Mouse (Mus musculus): ENCODE measurements around the gene Spcs1.

Gene Spcs1

GRCm38 (mm10) chr14:31001307-31002205, at the start of gene Spcs1, which contains the start of gene Glt8d1:
Spcs1 (minus strand) TSS chr14:31001672.
Glt8d1 (plus strand) TSS chr14:31001400.
- DNase-seq: peak; percentile 91

- no peak for DNase-seq
Observed at GRCm38 (mm10) chr14:31045817-31046216, 44.3 kb upstream of the Spcs1 start.

DNA sequence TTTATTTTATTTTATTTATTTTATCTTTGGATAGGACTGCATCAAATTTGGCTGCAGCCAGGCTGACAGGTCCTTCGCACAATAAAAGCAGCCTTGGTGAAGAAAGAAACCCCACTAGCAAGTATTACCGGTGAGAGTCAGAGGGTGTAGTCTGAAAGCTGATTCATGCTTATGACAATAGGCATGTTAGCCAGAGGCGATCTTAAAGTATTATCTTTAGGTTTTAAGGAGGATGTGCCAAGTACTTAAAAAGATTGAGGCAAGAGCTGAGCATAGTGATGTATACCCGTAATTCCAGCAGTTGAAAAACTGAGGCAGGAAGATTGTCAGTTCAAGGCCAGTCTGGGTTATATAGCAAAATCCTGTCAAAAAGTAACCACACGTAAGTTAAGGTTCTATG, 43.8 kb upstream of the Spcs1 start:
- no peak for DNase-seq

GRCm38 (mm10) chr14:31025785-31026184, 24.3 kb upstream of the Spcs1 start:
- peak; percentile 51 for DNase-seq

- no peak for DNase-seq
Observed at GRCm38 (mm10) chr14:31022579-31022978, 21.1 kb upstream of the Spcs1 start.

DNA sequence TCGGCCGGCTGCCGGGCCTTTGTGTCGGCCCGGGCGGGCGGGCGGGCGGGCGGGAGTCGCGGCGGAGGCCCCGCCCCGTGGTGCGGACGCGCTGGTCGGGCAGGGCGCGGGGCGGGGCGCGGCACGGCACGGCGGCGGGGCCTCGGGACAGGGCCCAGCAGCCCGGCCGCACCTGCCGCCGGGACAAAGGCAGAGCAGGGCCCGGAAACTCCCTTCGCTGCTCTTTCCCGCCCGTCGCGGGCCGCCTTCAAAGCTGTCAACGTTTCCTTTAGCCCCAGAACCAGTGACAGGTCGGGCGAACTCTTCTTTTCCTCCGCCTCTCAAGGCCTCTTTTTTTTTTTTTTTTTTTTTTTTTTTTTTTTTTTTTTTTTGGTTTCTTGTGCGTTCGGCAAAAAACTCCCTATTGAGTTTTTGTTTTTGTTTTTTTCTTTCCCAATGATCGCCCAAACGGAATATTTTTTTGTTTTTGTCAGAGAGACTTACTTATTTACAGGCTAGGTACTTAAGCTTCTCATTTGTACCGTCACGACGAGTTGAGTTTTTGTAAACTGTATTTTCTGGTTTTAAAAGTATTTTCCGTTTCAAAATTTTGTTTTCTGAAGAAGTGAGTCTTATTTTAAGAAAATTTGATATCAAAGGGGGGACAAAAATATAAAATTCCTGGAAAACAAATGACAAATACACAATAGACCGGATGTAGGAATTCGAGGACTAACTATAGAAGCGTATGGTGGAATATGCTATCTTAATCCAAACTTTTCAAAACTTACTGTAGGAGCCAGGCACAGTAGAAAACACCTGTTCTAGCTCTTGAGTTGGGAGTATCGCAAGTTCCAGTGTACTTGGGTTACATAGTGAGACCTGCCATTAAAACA, 18.1 kb upstream of the Spcs1 start:
- DNase-seq: peak; percentile 87

GRCm38 (mm10) chr14:31018860-31019291, 17.4 kb upstream of the Spcs1 start, which contains the start of the genes Pbrm1 and Gnl3:
Pbrm1 (plus strand) TSS chr14:31019138.
Gnl3 (minus strand) TSS chr14:31019152.
- DNase-seq: peak; percentile 98

DNA sequence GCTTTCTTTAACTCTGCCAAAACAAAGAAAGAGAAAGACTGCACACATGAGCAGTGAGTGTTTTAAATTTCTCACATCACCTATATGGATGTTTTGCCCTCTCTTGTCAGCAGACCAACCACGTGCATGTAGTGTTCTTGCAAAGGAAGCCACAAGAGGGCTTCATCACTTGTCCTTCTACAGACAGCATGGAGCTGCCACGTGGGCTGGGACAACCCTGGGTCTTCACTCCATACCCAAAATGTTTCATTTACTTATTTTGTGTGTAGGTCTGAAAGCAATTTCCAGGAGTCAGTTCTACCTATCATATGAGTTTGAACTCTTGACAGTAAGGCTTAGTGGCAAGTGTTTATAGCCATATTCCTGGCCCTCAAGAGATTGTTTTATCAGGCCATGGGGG, 16.4 kb upstream of the Spcs1 start:
- peak; percentile 37 for DNase-seq

DNA sequence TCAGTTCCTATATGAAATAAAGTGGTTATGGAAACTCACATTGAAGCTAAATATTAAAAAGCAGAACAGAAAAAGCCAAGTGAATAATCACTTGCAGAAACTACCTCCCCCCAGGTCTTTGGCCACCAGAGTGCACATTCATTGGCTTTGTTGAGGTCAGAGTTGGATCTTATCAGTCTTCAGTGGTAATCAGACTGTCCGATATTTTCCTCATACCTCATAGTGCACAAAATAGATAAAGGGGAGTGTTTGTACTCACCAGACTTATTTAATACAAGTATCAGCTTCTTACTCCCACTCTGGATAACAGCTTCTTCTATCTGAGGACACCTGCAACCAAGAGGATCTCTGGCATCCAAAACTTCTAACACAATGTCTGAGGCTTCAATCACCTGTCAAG, 14.6 kb upstream of the Spcs1 start:
- DNase-seq: no peak

GRCm38 (mm10) chr14:31013928-31014327, 12.5 kb upstream of the Spcs1 start:
- no peak for DNase-seq

- no peak for DNase-seq
Observed at GRCm38 (mm10) chr14:31011588-31011987, 10.1 kb upstream of the Spcs1 start.

GRCm38 (mm10) chr14:31006779-31007178, 5.3 kb upstream of the Spcs1 start:
- no peak for DNase-seq

DNA sequence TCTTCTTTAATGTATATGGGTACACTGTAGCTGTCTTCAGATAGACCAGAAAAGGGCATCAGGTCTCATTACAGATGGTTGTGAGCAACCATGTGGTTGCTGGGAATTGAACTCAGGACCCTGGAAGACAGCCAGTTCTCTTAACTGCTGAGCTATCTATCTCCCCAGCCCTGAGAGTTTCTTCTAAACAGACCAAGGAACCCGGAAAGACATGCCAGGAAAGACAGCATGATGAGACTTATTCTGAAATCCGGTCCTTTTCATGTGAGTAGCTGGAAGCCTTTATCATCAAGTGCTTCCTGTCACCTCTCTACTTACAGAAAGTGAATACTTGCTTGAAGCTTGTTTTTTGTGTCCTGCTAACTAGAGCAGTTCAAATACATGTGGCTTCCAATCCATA, 3.1 kb upstream of the Spcs1 start:
- no peak for DNase-seq

GRCm38 (mm10) chr14:31000816-31001306, 611 bp downstream of the Spcs1 start:
- no peak for DNase-seq

DNA sequence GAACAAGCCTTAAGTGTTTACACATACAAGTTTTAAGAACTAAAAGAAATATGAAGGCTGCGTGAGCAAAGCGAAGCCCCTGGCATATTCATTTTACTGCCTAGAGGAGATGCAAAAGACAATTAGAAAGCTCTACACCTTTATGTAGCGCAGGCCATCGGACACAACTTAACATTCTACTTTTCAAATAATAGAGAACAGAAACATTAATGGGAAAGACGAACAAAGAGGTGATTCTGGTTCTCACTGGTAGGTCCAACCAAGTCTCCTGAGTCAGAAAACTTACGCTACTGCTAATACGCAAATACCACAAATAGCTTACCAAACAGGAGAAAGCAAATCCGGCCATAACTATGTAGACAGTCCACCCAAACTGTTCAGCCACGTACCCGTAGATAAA, 1.1 kb downstream of the Spcs1 start:
- no peak for DNase-seq

GRCm38 (mm10) chr14:30996417-30996816, 5.1 kb downstream of the Spcs1 start:
- DNase-seq: no peak

DNA sequence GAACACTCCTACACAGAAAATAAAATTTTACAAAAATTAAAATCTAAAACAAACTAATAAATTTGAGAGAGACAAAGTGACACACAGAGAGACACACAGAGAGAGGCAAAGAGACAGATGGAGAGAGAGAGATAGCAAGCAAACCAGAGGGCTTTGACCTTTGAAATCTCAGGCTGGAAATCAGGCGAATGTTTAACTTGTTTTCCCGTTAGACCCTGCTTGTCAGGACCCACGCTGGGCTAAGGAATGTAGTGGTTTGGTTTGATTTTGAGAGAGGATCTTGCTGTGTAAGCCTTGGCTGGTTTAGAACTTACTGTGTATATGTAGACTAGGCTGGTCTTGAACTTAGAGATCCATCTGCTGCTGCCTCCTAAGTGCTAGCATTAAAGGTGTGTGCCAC, 25.2 kb downstream of the Spcs1 start:
- no peak for DNase-seq

GRCm38 (mm10) chr14:30974204-30974603, 27.3 kb downstream of the Spcs1 start:
- DNase-seq: no peak

- no peak for DNase-seq
Observed at GRCm38 (mm10) chr14:30960366-30960765, 41.1 kb downstream of the Spcs1 start.

- no peak for DNase-seq
Observed at GRCm38 (mm10) chr14:30959031-30959430, 42.4 kb downstream of the Spcs1 start.

DNA sequence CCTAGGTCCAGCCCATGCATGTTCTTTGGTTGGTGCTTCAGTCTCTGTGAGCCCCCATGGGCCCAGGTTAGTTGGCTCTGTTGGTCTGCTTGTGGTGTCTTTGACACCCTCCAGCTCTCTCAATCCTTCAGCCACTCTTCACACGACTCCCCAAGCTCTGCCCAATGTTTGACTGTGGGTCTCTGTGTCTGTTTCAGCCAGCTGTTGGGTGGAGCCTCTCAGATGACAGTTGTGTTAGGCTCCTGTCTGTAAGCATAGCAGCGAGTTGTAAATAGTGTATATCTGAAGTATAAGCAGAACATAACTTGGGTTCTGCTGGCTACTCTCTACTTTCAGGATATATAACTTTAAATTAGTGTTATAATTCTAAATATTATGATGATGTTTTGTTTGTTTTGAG, 43.0 kb downstream of the Spcs1 start:
- DNase-seq: no peak

DNA sequence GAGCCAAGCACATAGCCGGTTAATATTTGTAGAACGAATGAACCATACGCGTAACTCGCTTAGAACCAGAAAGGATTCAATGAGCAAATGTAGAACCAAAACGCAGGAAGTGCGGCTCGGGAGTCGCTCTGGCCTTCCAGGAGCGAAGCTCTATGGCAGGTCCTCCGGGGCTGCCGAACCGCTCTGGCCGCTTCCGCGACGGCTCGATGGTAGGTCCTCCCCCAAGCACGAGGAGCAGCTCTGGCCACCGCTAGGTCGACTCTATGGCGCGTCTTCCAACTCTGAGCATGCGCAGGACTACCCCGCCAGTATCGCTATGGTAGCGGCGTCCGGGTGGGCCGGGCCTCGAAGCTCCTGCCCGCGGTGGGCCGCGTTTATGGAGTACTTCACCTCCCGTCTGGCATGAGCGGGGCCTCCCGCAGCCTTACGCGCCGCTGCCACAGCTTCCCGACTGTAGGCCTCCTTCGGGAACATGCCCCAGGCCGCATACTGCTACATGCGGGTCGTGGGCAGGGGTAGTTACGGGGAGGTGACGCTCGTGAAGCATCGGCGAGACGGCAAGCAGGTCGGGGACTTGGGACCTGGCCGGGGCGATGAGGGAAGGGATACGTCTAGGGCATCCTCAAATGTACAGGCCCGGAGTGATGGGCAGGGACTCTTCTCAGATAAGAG, 50.2 kb downstream of the Spcs1 start, which contains the start of gene Nek4:
Gene Nek4 (plus strand): TSS at position 224 of the 672 bp plus-strand sequence.
- peak; percentile 95 for DNase-seq

- DNase-seq: no peak
Observed at GRCm38 (mm10) chr14:30949986-30950385, 51.5 kb downstream of the Spcs1 start.
